Mouse (Mus musculus) T-helper 17 cell (primary cell): ENCODE data around the gene Trak2.

ENCODE experiments used
- in situ Hi-C, 2 experiments: fragments of 300-600 bp; cut with MboI, MseI; formaldehyde crosslinking; loops; 1 replicate in 1 of 2; 2 replicates in 1 of 2; pipeline ENCODE4 v1.15.1; 2025; ENCODE audit warnings: high pct_unique_total_duplicates in 2 of 2

Trak2 gene

GRCm38 (mm10) chr1:58973366-58974221, at the start of gene Trak2, which contains the start of gene Stradb:
Gene Trak2, minus strand, starts transcription at chr1:58973430.
Gene Stradb, plus strand, starts transcription at chr1:58973522.
- in situ Hi-C loops = loop anchor here in 1 of 2 experiments (25.0 kb wide), 1 partner anchor 1011 kb away; no protein-coding TSS in a partner anchor

GRCm38 (mm10) chr1:59021556-59021955, 48.3 kb upstream of the Trak2 start:
- in situ Hi-C loops = no loop called here

GRCm38 (mm10) chr1:59009250-59009649, 36.0 kb upstream of the Trak2 start:
- in situ Hi-C loops = loop anchor here (5.0 to 10.0 kb wide), 4 partner anchors 138 to 1114 kb away; partner anchors contain the start of gene Als2 (in 1 of the 2)

- in situ Hi-C loops = loop anchor here in 1 of 2 experiments (10.0 kb wide), 1 partner anchor 221 kb away; no protein-coding TSS in a partner anchor
Measured at GRCm38 (mm10) chr1:58995313-58995712, 22.1 kb upstream of the Trak2 start.

- in situ Hi-C loops = loop anchor here in 1 of 2 experiments (10.0 kb wide), 1 partner anchor 219 kb away; no protein-coding TSS in a partner anchor
Measured at GRCm38 (mm10) chr1:58993723-58994122, 20.5 kb upstream of the Trak2 start.

GRCm38 (mm10) chr1:58993144-58993543, 19.9 kb upstream of the Trak2 start:
- in situ Hi-C loops = loop anchor here in 1 of 2 experiments (10.0 kb wide), 1 partner anchor 218 kb away; no protein-coding TSS in a partner anchor

GRCm38 (mm10) chr1:58984586-58984985, 11.4 kb upstream of the Trak2 start:
- in situ Hi-C loops = no loop called here

DNA sequence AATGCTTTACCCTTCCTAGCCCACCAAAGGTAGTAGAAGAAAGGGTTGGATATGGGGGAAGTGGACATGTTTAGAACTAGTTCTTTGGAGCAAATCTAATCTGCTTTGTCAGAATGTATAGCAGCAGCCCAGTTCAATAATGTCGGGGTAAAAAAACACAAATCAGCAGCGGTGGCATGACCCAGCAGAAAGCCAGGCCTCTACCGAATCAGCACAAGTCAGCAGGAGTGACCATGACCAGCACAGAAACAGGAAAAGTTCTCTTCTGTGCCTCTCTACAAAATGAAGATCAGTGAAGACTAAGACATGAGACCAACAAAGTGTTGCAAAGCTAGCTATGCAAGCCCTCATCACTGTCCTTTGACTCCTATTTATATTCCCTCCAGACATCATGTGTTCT, 9.0 kb upstream of the Trak2 start:
- in situ Hi-C loops = no loop called here

DNA sequence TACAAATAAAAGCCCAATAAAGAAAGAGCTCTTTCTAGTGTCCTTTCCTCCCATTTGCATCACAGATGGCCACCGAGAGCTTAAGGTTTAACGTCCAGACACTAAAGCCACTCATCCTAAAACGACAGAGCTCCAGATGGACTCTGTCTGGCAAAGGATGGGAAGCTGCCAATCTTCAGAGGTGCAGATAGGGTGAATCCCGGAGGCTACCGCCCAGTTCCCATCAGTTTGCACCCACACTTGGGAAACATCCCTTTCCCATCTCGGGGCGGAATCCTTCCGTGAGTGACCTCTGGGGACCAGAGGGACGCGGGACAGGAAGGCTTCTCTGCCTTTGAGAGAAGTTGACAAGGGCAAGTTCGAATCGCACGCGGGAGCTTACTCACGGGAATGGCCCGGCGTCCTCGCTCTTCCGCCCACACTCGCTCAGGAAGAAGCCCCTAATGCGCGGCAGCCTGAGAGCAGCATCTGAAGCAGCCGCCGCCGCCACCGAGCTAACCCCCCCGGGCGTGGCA, 322 bp downstream of the Trak2 start:
- in situ Hi-C loops = loop anchor here in 1 of 2 experiments (25.0 kb wide), 1 partner anchor 1011 kb away; no protein-coding TSS in a partner anchor

- in situ Hi-C loops = loop anchor here in 1 of 2 experiments (25.0 kb wide), 1 partner anchor 1009 kb away; no protein-coding TSS in a partner anchor
Measured at GRCm38 (mm10) chr1:58971097-58971496, 2.1 kb downstream of the Trak2 start.

DNA sequence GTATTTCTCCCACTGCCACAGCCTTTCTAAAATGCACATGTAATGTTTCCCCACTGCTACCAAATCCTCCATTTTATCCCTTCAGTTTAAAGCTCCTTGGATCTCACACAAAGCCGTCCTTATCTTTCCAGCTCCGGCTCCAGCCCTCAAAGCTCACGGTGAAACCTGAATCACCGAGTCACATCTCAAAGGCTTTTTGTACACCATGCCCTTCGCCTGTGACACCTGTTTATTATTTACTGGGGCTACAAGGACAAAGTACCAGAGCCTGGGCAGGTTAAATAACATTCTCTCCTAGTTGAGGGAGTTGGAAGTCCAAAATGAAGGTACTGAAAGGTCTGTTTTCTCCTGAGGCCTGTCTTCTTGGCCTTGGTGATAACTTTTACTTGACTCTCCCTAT, 3.2 kb downstream of the Trak2 start:
- in situ Hi-C loops = loop anchor here in 1 of 2 experiments (25.0 kb wide), 1 partner anchor 1008 kb away; no protein-coding TSS in a partner anchor

DNA sequence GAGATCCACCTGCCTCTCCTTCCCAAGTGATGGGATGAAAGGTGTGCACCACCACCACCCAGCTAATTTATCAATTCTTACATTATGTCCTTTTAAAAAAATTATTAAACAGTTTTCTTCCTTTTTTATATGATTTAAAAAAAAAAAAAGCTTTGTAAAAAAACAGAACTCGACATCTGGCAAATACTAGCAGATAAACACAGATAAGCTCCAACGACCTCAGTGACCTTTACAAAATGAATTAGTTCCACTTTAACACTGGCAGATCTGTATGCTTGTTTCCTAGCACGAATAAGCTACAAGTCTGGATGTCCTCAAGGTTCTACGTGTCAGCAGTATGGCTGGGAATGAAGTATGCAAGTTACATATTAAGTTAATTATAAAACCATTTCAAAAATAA, 5.7 kb downstream of the Trak2 start:
- in situ Hi-C loops = loop anchor here in 1 of 2 experiments (25.0 kb wide), 1 partner anchor 1005 kb away; no protein-coding TSS in a partner anchor

DNA sequence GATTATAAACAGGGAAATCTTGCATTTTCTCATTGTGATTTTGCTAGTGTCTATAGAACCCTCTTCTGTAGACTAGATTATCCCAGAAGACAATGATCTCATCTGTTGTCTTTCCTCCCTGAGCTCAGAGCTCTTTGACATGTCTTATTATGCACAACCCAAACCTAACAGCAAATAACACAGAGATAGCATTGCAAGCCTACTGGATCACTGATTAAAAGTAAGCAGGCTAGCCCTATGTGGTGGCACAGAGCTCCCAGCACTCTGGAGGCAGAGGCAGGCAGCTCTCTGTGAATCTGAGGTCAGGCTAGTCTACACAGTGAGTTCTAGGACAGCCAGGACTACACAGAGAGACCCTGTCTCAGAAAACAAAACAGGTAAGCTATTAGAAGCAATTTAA, 10.4 kb downstream of the Trak2 start:
- in situ Hi-C loops = loop anchor here in 1 of 2 experiments (25.0 kb wide), 1 partner anchor 1001 kb away; no protein-coding TSS in a partner anchor

GRCm38 (mm10) chr1:58962418-58962817, 10.8 kb downstream of the Trak2 start:
- in situ Hi-C loops = loop anchor here in 1 of 2 experiments (25.0 kb wide), 1 partner anchor 1000 kb away; no protein-coding TSS in a partner anchor

DNA sequence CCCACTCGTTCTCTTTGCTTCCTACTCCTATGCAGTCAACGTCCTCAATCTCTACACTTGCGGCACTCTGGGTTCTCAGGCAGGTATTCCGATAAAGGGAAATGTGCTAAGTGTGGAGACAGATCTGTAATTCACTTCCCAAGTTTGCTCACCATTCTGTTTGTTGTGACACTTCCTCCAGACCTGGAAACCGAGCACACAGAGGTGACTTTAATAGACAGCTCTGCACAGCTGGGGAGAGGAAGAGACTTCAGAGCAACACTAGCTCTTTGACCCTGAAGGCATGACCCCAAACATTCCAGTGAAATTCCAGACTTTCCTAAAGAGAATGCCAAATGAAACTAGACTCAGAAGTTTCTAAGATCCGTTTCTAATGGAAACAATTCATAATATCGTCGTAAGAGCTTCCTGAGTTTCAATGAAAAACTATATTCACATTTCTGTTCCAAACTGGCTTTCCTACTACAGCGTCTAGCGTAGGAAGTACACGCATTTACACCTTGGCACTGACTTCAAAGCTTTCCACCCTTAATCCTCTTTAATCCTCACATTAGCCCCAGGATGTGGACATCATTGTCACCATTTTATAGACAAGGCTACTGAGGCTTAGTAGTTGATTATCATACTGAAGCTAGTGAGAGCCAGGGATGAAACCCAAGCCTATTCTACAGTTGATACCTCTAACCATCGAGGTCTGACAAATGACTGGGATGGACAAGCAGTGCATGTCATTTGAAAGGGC, 11.9 kb downstream of the Trak2 start:
- in situ Hi-C loops = loop anchor here in 1 of 2 experiments (25.0 kb wide), 1 partner anchor 999 kb away; no protein-coding TSS in a partner anchor

GRCm38 (mm10) chr1:58959682-58960081, 13.5 kb downstream of the Trak2 start:
- in situ Hi-C loops = loop anchor here in 1 of 2 experiments (25.0 kb wide), 1 partner anchor 997 kb away; no protein-coding TSS in a partner anchor

- in situ Hi-C loops = loop anchor here in 1 of 2 experiments (25.0 kb wide), 1 partner anchor 997 kb away; no protein-coding TSS in a partner anchor
Measured at GRCm38 (mm10) chr1:58958789-58959526, 14.3 kb downstream of the Trak2 start.

- in situ Hi-C loops = loop anchor here in 1 of 2 experiments (25.0 kb wide), 1 partner anchor 996 kb away; no protein-coding TSS in a partner anchor
Measured at GRCm38 (mm10) chr1:58957931-58958330, 15.3 kb downstream of the Trak2 start.

GRCm38 (mm10) chr1:58956229-58956628, 17.0 kb downstream of the Trak2 start:
- in situ Hi-C loops = loop anchor here in 1 of 2 experiments (25.0 kb wide), 1 partner anchor 994 kb away; no protein-coding TSS in a partner anchor

GRCm38 (mm10) chr1:58955716-58956115, 17.5 kb downstream of the Trak2 start:
- in situ Hi-C loops = loop anchor here in 1 of 2 experiments (25.0 kb wide), 1 partner anchor 993 kb away; no protein-coding TSS in a partner anchor
